Mouse (Mus musculus) stomach, embryonic 14.5 days (tissue): ENCODE data around the gene Utp6. TPM values are rescaled to one million over a fixed set of nuclear protein-coding genes. Genes with fewer than 3 reads are reported as not detected.
A peak's percentile ranks its signal among the peaks of the same experiment; 100 is the strongest.

Experiments used
- ATAC-seq: fragments of 200-750 bp; cut with Nextera tagmentation; 2 replicates; pipeline ENCODE4 v1.8.0; 2017; ENCODE audit warnings: low read depth, moderate TSS enrichment; ENCODE audit not compliant: insufficient number of reproducible peaks, insufficient read depth, low FRiP score
- H3K27ac ChIP-seq: fragments of 300-500 bp; sonication (generic); 2 replicates; pipeline ENCODE4 v1.5.1; 2014; ENCODE audit warnings: mild to moderate bottlenecking, low read length, moderate library complexity, mixed read lengths
- H3K27me3 ChIP-seq: fragments of 300-500 bp; sonication (generic); 2 replicates; pipeline ENCODE4 v1.6.1; 2014; ENCODE audit warnings: low read length, control low read depth, mixed read lengths; ENCODE audit not compliant: control insufficient read depth, insufficient read depth
- H3K36me3 ChIP-seq: fragments of 300-500 bp; sonication (generic); 2 replicates; pipeline ENCODE4 v1.6.1; 2014; ENCODE audit warnings: mild to moderate bottlenecking, control low read depth, low read length, moderate library complexity, mixed read lengths; ENCODE audit not compliant: control insufficient read depth, insufficient read depth
- H3K4me1 ChIP-seq: fragments of 300-500 bp; sonication (generic); 2 replicates; pipeline ENCODE4 v1.6.1; 2014; ENCODE audit warnings: low read length, control low read depth, mixed read lengths; ENCODE audit not compliant: control insufficient read depth, insufficient read depth
- H3K4me2 ChIP-seq: fragments of 300-500 bp; sonication (generic); replicated peaks from 2 replicates; pipeline ENCODE4 v1.6.1; 2014; ENCODE audit warnings: low read depth, low read length, control low read depth
- H3K4me3 ChIP-seq: fragments of 300-500 bp; sonication (generic); 2 replicates; pipeline ENCODE4 v1.5.1; 2014; ENCODE audit warnings: low read depth, low read length, control low read depth
- H3K9ac ChIP-seq: fragments of 300-500 bp; sonication (generic); replicated peaks from 2 replicates; pipeline ENCODE4 v1.6.1; 2014; ENCODE audit warnings: low read depth, mild to moderate bottlenecking, control low read depth, low read length, moderate library complexity, mixed read lengths
- H3K9me3 ChIP-seq: fragments of 300-500 bp; sonication (generic); 2 replicates; pipeline ENCODE4 v1.6.1; 2016; ENCODE audit warnings: low read depth, low read length, control low read depth; ENCODE audit not compliant: control insufficient read depth
- WGBS: fragments of 180-500 bp; shearing (Covaris S2); extraction: QIAGEN DNeasy Blood & Tissue Kit; methylation state at CpG from one replicate; pipeline ENCODE4 v1.1.7; 2014; 5-methylcytosine and 5-hydroxymethylcytosine counted together
- polyA plus RNA-seq: library from polyadenylated mRNA; unstranded; fragments of >200 nt; fragmentation: Nextera tagmentation; extraction: Ambion mirVana; gene quantifications from 2 replicates; pipeline ENCODE4 v1.2.1, GENCODE M21; 2014

Utp6 gene
- polyA plus RNA-seq: 56.6 and 56.8 TPM in 2 replicates

DNA sequence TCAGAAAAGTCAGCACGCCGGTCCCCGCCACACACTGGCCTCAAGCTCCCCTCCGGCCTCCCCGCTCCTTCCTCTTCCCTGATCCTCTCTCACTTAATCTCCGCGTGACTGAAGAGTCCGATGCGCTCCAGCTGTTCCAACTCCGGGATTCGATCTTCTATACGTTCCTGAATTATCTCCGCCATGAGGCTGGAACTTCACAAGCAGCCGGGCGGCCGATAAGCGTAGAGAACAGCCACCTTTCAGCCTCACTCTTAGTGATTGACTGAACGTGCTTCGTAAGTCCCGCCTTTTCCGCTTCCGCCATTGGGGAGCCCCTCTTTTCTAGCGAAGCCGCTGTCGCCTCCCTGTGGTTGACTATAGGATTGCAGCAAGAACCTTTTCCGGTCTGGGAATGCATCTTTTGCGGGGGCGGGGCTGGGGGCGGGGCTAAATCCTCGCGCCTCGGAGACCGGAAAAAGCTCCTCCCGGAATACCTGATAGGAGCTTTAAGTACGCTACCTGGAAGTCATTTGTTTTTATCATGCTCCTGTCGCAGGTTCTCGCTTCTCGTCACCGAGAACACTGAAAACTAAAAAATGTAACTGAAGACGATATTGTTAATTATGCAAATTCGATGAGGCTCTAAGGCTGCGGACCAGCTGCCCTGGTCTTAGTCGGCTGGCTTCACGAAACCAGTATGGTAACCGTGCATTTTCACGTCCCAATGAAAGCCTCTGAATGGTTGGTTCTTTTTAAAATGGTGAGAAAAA lies at the start of gene Utp6:
Utp6 (minus strand) TSS at position 266 of the 752 bp plus-strand sequence.
- peaks cover 6% of the 10 kb centered on the region for H3K4me1 ChIP-seq
- peak within 1 kb of the TSS; percentile 81 for H3K4me2 ChIP-seq
- H3K36me3 ChIP-seq: peaks cover 23% of the 10 kb centered on the region
- H3K27me3 ChIP-seq: no peaks in the 10 kb centered on the region
- H3K27ac ChIP-seq: peak within 1 kb of the TSS; percentile 34; the same call in 1 of the 2 replicates
- ATAC-seq: peak; percentile 93
- no peaks in the 10 kb centered on the region for H3K9me3 ChIP-seq
- WGBS: under 1% methylated on average over 46 of the region's 46 CpGs
- H3K9ac ChIP-seq: peak within 1 kb of the TSS; percentile 63
- peak within 1 kb of the TSS; percentile 84 for H3K4me3 ChIP-seq

DNA sequence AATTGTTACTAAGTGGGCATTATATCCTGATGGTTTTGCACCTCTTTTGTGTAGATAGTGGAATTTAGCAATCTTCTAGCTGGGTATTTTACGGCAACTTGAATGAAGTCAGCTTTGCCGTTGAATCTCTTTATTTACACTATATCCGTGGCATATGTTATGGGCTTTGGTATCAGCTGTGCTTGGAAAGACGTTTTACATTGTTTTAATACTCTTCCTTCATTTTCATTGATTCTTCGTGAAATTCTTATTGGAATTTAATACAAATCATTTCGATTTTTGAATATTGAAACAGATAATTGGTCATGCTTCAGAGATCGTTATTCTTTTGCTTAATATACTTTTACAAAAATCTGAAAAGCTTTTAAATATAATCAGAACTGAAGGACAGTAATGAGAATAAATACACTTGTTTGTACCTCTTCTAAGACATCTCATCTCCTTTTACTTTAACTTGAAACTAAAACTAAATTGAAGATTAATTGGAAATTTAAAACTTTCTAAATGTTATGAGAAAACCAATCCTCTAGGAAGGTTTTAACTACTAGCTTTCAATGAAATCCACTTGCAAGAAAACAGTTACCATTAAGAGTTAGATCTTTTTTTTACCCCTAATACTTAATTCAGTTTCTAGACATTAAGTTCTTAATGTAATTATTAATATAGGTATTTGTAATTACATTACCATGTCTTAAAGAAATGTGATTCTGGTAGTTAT lies 32.2 kb upstream of the Utp6 start:
- H3K4me2 ChIP-seq: peak overlapping the region; percentile 35
- H3K36me3 ChIP-seq: peaks cover 4% of the 10 kb centered on the region; the same call in 1 of the 2 replicates
- ATAC-seq: no peak
- H3K9ac ChIP-seq: 0 out of 2 replicates have a peak overlapping the region, but pooled peaks have one; percentile 82
- WGBS: 5% methylated on average over 7 of the region's 7 CpGs
- H3K27ac ChIP-seq: no peak overlapping the region
- no peaks in the 10 kb centered on the region for H3K4me1 ChIP-seq
- no peaks in the 10 kb centered on the region for H3K27me3 ChIP-seq
- peak overlapping the region; percentile 88 for H3K4me3 ChIP-seq
- H3K9me3 ChIP-seq: no peaks in the 10 kb centered on the region

DNA sequence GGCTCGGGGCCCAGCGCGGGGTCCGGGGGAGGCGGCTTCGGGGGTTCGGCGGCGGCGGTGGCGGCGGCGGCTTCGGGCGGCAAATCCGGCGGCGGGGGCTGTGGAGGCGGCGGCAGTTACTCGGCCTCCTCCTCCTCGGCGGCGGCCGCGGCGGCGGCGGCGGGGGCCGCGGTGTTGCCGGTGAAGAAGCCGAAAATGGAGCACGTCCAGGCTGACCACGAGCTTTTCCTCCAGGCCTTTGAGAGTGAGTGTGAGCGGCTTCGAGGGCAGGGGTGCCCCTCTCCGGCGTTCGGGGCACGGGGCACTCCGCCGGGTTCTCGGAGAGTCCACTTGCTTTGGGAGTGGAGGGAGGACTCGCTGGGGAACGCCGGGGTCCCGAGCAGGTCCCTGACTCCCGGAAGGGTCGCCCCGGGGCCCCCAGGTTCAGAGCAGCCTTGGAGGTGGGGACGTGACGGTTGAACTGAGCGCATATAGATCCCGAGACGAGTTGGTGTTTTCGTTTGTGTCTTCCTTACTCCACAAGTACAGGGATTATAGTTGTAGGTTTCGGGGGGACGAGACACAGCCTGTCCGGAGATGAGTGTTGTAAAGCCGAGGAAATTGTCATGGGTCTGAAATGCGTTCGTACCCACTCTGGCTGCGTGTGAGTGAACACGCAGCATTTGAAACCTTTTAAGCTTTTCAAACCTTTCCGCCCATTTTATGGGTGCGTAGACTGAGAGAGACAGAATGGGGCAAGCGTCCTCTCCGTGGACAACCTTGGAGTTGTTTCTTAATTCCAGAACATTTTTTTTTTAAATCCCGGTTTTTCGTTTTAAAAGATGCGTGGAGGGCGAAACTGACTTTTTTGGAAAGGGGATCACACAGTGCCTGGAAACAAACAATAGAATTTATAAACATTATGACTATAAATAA lies 31.4 kb upstream of the Utp6 start:
- H3K4me2 ChIP-seq: peak overlapping the region; percentile 35
- ATAC-seq: peak; percentile 38; the same call in 1 of the 2 replicates
- H3K27me3 ChIP-seq: no peaks in the 10 kb centered on the region
- under 1% methylated on average over 56 of the region's 74 CpGs for WGBS
- peak overlapping the region; percentile 99 for H3K27ac ChIP-seq
- H3K4me3 ChIP-seq: peak overlapping the region; percentile 88
- no peaks in the 10 kb centered on the region for H3K9me3 ChIP-seq
- H3K9ac ChIP-seq: peak overlapping the region; percentile 82
- no peaks in the 10 kb centered on the region for H3K4me1 ChIP-seq
- H3K36me3 ChIP-seq: no peaks in the 10 kb centered on the region; the same call in 1 of the 2 replicates

DNA sequence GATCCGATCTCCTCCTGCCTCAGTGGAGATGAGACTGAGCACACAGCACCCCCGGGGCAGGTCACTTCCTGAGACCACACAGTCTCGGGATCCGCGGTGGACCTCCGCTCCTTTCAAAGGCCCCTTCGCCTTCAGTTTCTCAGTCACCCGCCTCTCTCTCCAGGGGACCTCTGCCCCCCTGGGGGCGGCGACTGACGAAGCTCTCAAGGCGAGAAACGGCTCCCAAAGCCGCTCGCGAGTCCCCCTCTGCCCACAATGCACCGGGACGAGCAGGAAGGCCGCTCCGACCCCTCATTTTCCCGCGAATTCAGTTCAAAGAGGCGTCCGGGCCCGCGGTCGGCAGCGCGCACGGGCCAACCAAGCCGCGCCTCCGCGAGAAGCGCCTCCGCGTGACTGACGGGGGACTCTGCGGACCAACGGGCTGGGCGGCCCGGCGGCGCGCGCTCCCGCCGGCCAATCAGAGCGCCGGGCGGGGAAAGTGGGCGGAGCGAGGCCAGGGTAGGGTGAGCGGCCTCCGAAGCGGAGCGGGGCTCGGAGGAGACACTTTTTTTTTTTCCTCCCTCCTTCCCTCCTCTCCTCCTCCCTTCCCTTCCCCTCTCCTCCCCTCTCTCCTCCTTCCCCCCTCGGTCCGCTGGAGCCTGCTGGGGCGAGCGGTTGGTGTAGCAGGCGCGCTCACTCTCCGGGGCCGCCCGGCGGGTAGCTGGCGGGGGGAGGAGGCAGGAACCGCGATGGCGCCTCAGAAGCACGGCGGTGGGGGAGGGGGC lies 30.6 kb upstream of the Utp6 start, which contains the start of gene Suz12:
Suz12 (plus strand) TSS at position 515 of the 764 bp plus-strand sequence.
- Histone ChIP-seq H3K4me2 (peak within 1 kb of the TSS; percentile 44), H3K4me3 (peak within 1 kb of the TSS; percentile 88), H3K36me3 (no peaks in the 10 kb centered on the region; the same call in 1 of the 2 replicates), H3K9ac (peak within 1 kb of the TSS; percentile 82), H3K27ac (peak within 1 kb of the TSS; percentile 99), H3K4me1 (no peaks in the 10 kb centered on the region), H3K27me3 (no peaks in the 10 kb centered on the region), H3K9me3 (no peaks in the 10 kb centered on the region)
- peak; percentile 96 for ATAC-seq
- under 1% methylated on average over 58 of the region's 74 CpGs for WGBS

DNA sequence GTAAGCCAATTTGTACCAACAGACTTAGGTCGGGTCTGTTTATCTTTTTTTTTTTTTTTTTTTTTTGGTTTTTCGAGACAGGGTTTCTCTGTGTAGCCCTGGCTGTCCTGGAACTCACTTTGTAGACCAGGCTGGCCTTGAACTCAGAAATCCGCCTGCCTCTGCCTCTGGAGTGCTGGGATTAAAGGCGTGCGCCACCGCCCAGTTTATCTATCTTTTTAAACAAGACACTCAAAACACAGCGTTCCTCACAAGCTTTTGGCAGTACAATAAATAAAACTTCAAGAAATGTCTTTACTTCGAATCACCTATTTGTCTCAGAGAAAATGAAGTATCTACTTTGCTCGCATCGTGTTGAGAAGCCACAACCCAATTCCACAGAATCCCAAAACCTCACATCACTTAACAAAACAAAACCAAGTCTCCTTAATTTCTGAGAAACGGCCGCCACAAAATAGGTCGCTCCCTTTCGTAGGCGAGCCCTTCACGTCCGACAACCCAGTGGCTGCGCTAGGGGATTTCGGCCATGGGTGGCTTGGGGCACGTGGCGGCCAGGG lies 29.9 kb upstream of the Utp6 start:
- peak overlapping the region; percentile 83 for H3K27ac ChIP-seq
- H3K4me3 ChIP-seq: peak overlapping the region; percentile 88
- no peaks in the 10 kb centered on the region for H3K9me3 ChIP-seq
- no peaks in the 10 kb centered on the region; the same call in 1 of the 2 replicates for H3K36me3 ChIP-seq
- 22% methylated on average over 20 of the region's 21 CpGs for WGBS
- H3K9ac ChIP-seq: peak overlapping the region; percentile 34
- no peak for ATAC-seq
- no peaks in the 10 kb centered on the region for H3K27me3 ChIP-seq
- no peaks in the 10 kb centered on the region for H3K4me1 ChIP-seq
- peak overlapping the region; percentile 44 for H3K4me2 ChIP-seq

DNA sequence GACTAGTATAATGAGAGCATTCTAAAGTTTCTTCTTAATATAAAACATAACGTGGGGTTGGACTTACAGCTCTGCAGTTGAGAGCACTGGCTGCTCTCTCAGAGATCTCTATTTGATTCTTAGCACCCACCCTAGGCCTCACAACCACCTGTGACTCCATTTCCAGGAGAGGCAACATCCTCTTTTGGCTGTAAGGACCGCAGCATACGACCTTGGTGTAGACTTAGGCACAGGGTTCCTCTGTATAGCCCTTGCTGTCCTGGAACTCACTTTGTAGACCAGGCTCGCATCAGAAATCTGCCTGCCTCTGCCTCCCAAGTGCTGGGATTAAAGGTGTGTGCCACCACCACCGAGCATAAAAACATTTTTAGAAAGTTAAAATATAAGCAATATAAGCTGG lies 29.4 kb upstream of the Utp6 start:
- Histone ChIP-seq H3K36me3 (no peaks in the 10 kb centered on the region; the same call in 1 of the 2 replicates), H3K27ac (no peak overlapping the region), H3K4me1 (no peaks in the 10 kb centered on the region), H3K4me2 (no peak overlapping the region), H3K9me3 (no peaks in the 10 kb centered on the region), H3K27me3 (no peaks in the 10 kb centered on the region), H3K9ac (no peak overlapping the region), H3K4me3 (no peak overlapping the region)
- WGBS: 91% methylated on average over 5 of the region's 5 CpGs
- ATAC-seq: no peak

DNA sequence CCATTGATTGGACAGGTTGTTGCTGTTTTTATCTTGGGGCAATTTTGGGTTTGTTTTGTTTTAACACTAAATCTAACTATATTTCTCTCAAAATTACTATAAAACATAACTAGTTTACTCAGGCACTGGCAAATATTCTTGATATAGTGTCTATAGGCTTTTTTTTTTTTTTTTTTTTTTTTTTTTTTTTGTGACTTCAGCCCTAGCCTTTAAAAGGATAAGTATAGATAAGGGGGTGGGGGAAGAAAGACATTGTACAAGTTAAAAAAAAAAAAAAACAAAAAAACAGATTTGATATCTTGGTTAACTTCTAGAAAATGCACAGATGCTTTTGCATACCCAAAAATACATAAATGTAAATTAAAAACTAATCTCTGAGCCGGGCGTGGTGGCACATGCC lies 27.9 kb upstream of the Utp6 start:
- WGBS: 85% methylated on average over 2 of the region's 2 CpGs
- H3K27ac ChIP-seq: no peak overlapping the region

More for the DNA sequence above, 27.9 kb upstream of the Utp6 start:
- Histone ChIP-seq H3K9ac (no peak overlapping the region), H3K4me3 (no peak overlapping the region), H3K27me3 (no peaks in the 10 kb centered on the region), H3K9me3 (no peaks in the 10 kb centered on the region), H3K4me1 (no peaks in the 10 kb centered on the region), H3K36me3 (no peaks in the 10 kb centered on the region), H3K4me2 (no peak overlapping the region)
- ATAC-seq: no peak
